Mouse (Mus musculus) small intestine, adult 2 months (tissue): Measurements from ENCODE around the gene Hint1. TPM values are rescaled to one million over a fixed set of nuclear protein-coding genes. Genes with fewer than 3 reads are reported as not detected.
"Not testable (repeated sequence)": the region's sequence is repeated elsewhere in the genome, so short reads cannot be mapped to it uniquely, and the experiment has no call there.

ENCODE experiments used
- H3K27ac ChIP-seq: fragments of 200-500 bp; 2 replicates; pipeline ENCODE4 v1.5.1; 2012; ENCODE audit warnings: low read depth, low read length, control low read depth, inconsistent platforms; ENCODE audit not compliant: insufficient read depth
- H3K27me3 ChIP-seq: fragments of 200-500 bp; 2 replicates; pipeline ENCODE4 v1.6.1; 2012; ENCODE audit warnings: mild to moderate bottlenecking, moderate library complexity, low read length, inconsistent platforms; ENCODE audit not compliant: control insufficient read depth, insufficient read depth
- H3K36me3 ChIP-seq: fragments of 200-500 bp; 2 replicates; pipeline ENCODE4 v1.6.1; 2012; ENCODE audit warnings: mild to moderate bottlenecking, low read length, control low read depth, inconsistent platforms; ENCODE audit not compliant: control insufficient read depth, insufficient read depth
- H3K4me1 ChIP-seq: fragments of 200-500 bp; 2 replicates; pipeline ENCODE4 v1.6.1; 2012; ENCODE audit warnings: low read length, inconsistent platforms, mixed read lengths; ENCODE audit not compliant: control insufficient read depth, insufficient read depth, insufficient read length
- H3K4me3 ChIP-seq: fragments of 200-500 bp; 2 replicates; pipeline ENCODE4 v1.5.1; 2012; ENCODE audit warnings: low read depth, mild to moderate bottlenecking, control low read depth, inconsistent platforms, low read length, moderate library complexity
- CTCF ChIP-seq: fragments of 200-500 bp; IDR thresholded peaks from 2 replicates; pipeline ENCODE4 v1.5.1; 2012; ENCODE audit warnings: low read depth, mild to moderate bottlenecking, control low read depth, inconsistent platforms, low read length, moderate library complexity, mixed read lengths; ENCODE audit not compliant: insufficient replicate concordance, insufficient read length; ENCODE audit errors: extremely low read depth
- POLR2A ChIP-seq: fragments of 200-500 bp; IDR thresholded peaks from 2 replicates; pipeline ENCODE4 v1.6.1; 2012; ENCODE audit warnings: low read depth, mild to moderate bottlenecking, control low read depth, inconsistent platforms, low read length, moderate library complexity
- WGBS: fragments of 180-500 bp; shearing (Covaris S2); methylation state at CpG from one replicate; pipeline ENCODE4 v1.1.7; 2018; 5-methylcytosine and 5-hydroxymethylcytosine counted together
- polyA plus RNA-seq: library from polyadenylated mRNA; depleted of rRNA; stranded (reverse); fragments of >200 nt; gene quantifications from 2 replicates; pipeline ENCODE4 v1.2.3, GENCODE M21; 2012

Hint1 gene
- polyA plus RNA-seq, 1 experiment: 593 TPM

- no peak overlapping the region for H3K4me3 ChIP-seq
- no peaks in the 10 kb centered on the region for H3K4me1 ChIP-seq
- no peak overlapping the region for H3K27ac ChIP-seq
- no peaks in the 10 kb centered on the region for H3K36me3 ChIP-seq
- TF ChIP-seq POLR2A (no peak), CTCF (no peak)
- no peaks in the 10 kb centered on the region for H3K27me3 ChIP-seq
- 92% methylated on average over 12 of the region's 12 CpGs for whole genome bisulfite sequencing
Observed at GRCm38 (mm10) chr11:54851656-54852055, 14.5 kb upstream of the Hint1 start.

GRCm38 (mm10) chr11:54858880-54859279 is 7.3 kb upstream of the Hint1 start:
- WGBS: 87% methylated on average over 12 of the region's 12 CpGs
- not testable (repeated sequence) for H3K36me3 ChIP-seq, H3K27ac ChIP-seq, H3K27me3 ChIP-seq, H3K4me3 ChIP-seq, H3K4me1 ChIP-seq

- peak overlapping the region; percentile 78 for H3K4me3 ChIP-seq
- no peaks in the 10 kb centered on the region for H3K36me3 ChIP-seq
- 0 out of 2 replicates have a peak, but pooled peaks cover 1% of the 10 kb centered on the region for H3K4me1 ChIP-seq
- WGBS: 13% methylated on average over 11 of the region's 11 CpGs
- TF ChIP-seq POLR2A (no peak), CTCF (peak; percentile 31; the same call in 1 of the 2 replicates)
- no peak overlapping the region for H3K27ac ChIP-seq
- H3K27me3 ChIP-seq: no peaks in the 10 kb centered on the region
Observed at GRCm38 (mm10) chr11:54859322-54860165, 6.6 kb upstream of the Hint1 start.

GRCm38 (mm10) chr11:54860256-54861038 is 5.7 kb upstream of the Hint1 start, which contains the start of gene Lyrm7:
Lyrm7 (minus strand) TSS chr11:54860916.
- H3K36me3 ChIP-seq: no peaks in the 10 kb centered on the region
- TF ChIP-seq CTCF: no peak
- peak; percentile 66 for TF ChIP-seq POLR2A

GRCm38 (mm10) chr11:54861471-54862420 is 4.4 kb upstream of the Hint1 start:
- TF ChIP-seq CTCF (no peak), POLR2A (no peak)
- WGBS: 81% methylated on average over 5 of the region's 5 CpGs
- 0 out of 2 replicates have a peak, but pooled peaks cover 1% of the 10 kb centered on the region for H3K4me1 ChIP-seq
- peak overlapping the region; percentile 42 for H3K27ac ChIP-seq
- H3K27me3 ChIP-seq: no peaks in the 10 kb centered on the region
- H3K36me3 ChIP-seq: no peaks in the 10 kb centered on the region
- no peak overlapping the region for H3K4me3 ChIP-seq

More at GRCm38 (mm10) chr11:54860256-54861038, 5.7 kb upstream of the Hint1 start, which contains the start of gene Lyrm7:
- Histone ChIP-seq H3K4me3 (peak within 1 kb of the TSS; percentile 78), H3K27me3 (no peaks in the 10 kb centered on the region), H3K27ac (peak within 1 kb of the TSS; percentile 70), H3K4me1 (0 out of 2 replicates have a peak, but pooled peaks cover 1% of the 10 kb centered on the region)
- WGBS: under 1% methylated on average over 42 of the region's 42 CpGs

- 43% methylated on average over 10 of the region's 10 CpGs for WGBS
- Histone ChIP-seq H3K27me3 (no peaks in the 10 kb centered on the region), H3K36me3 (no peaks in the 10 kb centered on the region; the same call in 1 of the 2 replicates), H3K4me3 (no peak overlapping the region), H3K4me1 (peaks cover 2% of the 10 kb centered on the region; the same call in 1 of the 2 replicates), H3K27ac (no peak overlapping the region)
- TF ChIP-seq CTCF: peak; percentile 76; the same call in 1 of the 2 replicates
- TF ChIP-seq POLR2A: no peak
Observed at GRCm38 (mm10) chr11:54862621-54863520, 3.3 kb upstream of the Hint1 start.
